ENCODE assay signal across 22 mouse cellular contexts in genomic region chr10:44454111-44454510, GRCm38 (mm10).
DNase-seq lines count a peak whose midpoint lies in the region; ATAC-seq and TF ChIP-seq lines count a peak whose summit lies in the region.
"Had no signal": no experiment of that assay in that cellular context is flagged by ENCODE, and none has a peak within 500 bp of the region (broad histone marks: within the 10 kb centered on the region; RNA-seq: fewer than 3 reads in every experiment).

No protein-coding gene starts in this region.

- TF ChIP-seq CTCF in CH12.LX (conservative IDR thresholded peaks at IDR 0.05 in 1 of 2, IDR thresholded peaks at IDR 0.05 in 1 of 2; ENCODE audit: low read depth in 2 of 2, low read length in 2 of 2) = no peak

- 49% methylated on average over 2 of the region's 2 CpGs for WGBS in limb, embryonic 13.5 days
- WGBS in limb, embryonic 10.5 days = 56% methylated on average over 2 of the region's 2 CpGs
- WGBS in embryonic facial prominence, embryonic 15.5 days = 51% methylated on average over 2 of the region's 2 CpGs
- 37% methylated on average over 2 of the region's 2 CpGs for WGBS in intestine, embryonic 16.5 days

- no peak overlapping the region for H3K4me3 ChIP-seq in limb, embryonic 13.5 days
- no peak overlapping the region for H3K4me3 ChIP-seq in limb, embryonic 10.5 days
- peak overlapping the region; percentile 25 to 87 (median 58) for H3K4me3 ChIP-seq in CH12.LX (replicated peaks in 1 of 3; ENCODE audit: low read depth in 2 of 3, low read length in 2 of 3, poor library complexity in 1 of 3)
- H3K4me3 ChIP-seq in embryonic facial prominence, embryonic 15.5 days (replicated peaks) = peak overlapping the region; percentile 17; the same call in 1 of the 2 replicates
- peak overlapping the region; percentile 56 for H3K4me3 ChIP-seq in intestine, embryonic 16.5 days (ENCODE audit: low read length)
- H3K4me3 ChIP-seq: forebrain, embryonic 12.5 days; heart, embryonic 10.5 days; hindbrain, embryonic 13.5 days had no signal

- H3K9ac ChIP-seq in limb, embryonic 13.5 days = no peak overlapping the region
- peak overlapping the region; percentile 78 for H3K9ac ChIP-seq in CH12.LX (ENCODE audit: insufficient read depth, low read depth)
- no peak overlapping the region for H3K9ac ChIP-seq in embryonic facial prominence, embryonic 15.5 days
- H3K9ac ChIP-seq in intestine, embryonic 16.5 days (ENCODE audit: low read depth, low read length) = peak overlapping the region; percentile 53
- H3K9ac ChIP-seq: forebrain, embryonic 12.5 days; hindbrain, embryonic 13.5 days had no signal

- no peaks in the 10 kb centered on the region for H3K9me3 ChIP-seq in limb, embryonic 13.5 days
- no peaks in the 10 kb centered on the region for H3K9me3 ChIP-seq in limb, embryonic 10.5 days (replicated peaks)
- H3K9me3 ChIP-seq in CH12.LX (replicated peaks; ENCODE audit: low read length) = no peaks in the 10 kb centered on the region
- H3K9me3 ChIP-seq in embryonic facial prominence, embryonic 15.5 days (replicated peaks) = no peaks in the 10 kb centered on the region
- no peaks in the 10 kb centered on the region for H3K9me3 ChIP-seq in intestine, embryonic 16.5 days (ENCODE audit: control insufficient read depth, low read length)
- H3K9me3 ChIP-seq: forebrain, embryonic 12.5 days; heart, embryonic 10.5 days; hindbrain, embryonic 13.5 days had no signal

- peaks cover 44% of the 10 kb centered on the region for H3K27me3 ChIP-seq in limb, embryonic 13.5 days
- H3K27me3 ChIP-seq in limb, embryonic 10.5 days (ENCODE audit: low read depth, poor library complexity, severe bottlenecking) = peaks cover 11% of the 10 kb centered on the region; the same call in 1 of the 2 replicates
- H3K27me3 ChIP-seq in CH12.LX (replicated peaks) = no peaks in the 10 kb centered on the region
- H3K27me3 ChIP-seq in embryonic facial prominence, embryonic 15.5 days = peaks cover 10% of the 10 kb centered on the region
- no peaks in the 10 kb centered on the region for H3K27me3 ChIP-seq in intestine, embryonic 16.5 days (replicated peaks; ENCODE audit: control insufficient read depth, insufficient read depth, low read length)

- H3K27ac ChIP-seq in limb, embryonic 13.5 days = no peak overlapping the region
- H3K27ac ChIP-seq in limb, embryonic 10.5 days = no peak overlapping the region
- peak overlapping the region; percentile 97 for H3K27ac ChIP-seq in CH12.LX (ENCODE audit: insufficient read depth, low read depth)
- no peak overlapping the region for H3K27ac ChIP-seq in embryonic facial prominence, embryonic 15.5 days (replicated peaks)
- peak overlapping the region; percentile 92 for H3K27ac ChIP-seq in intestine, embryonic 16.5 days (ENCODE audit: low read length)
- H3K27ac ChIP-seq: forebrain, embryonic 12.5 days; heart, embryonic 10.5 days; hindbrain, embryonic 13.5 days; hindbrain, postnatal 0 days had no signal

- peak overlapping the region; percentile 98 for H3K4me2 ChIP-seq in limb, embryonic 13.5 days (replicated peaks)
- peak overlapping the region; percentile 99 for H3K4me2 ChIP-seq in CH12.LX (ENCODE audit: insufficient read depth, low read depth, poor library complexity, severe bottlenecking)
- H3K4me2 ChIP-seq in embryonic facial prominence, embryonic 15.5 days (replicated peaks) = no peak overlapping the region
- H3K4me2 ChIP-seq in intestine, embryonic 16.5 days (ENCODE audit: low read depth, low read length) = peak overlapping the region; percentile 52
- H3K4me2 ChIP-seq: forebrain, embryonic 12.5 days; hindbrain, embryonic 13.5 days had no signal

- dilution Hi-C loops in CH12.LX (cut with MboI; ENCODE audit: extremely low pct_ligation_motif_present, extremely low pct_unique_long_range_greater_than_20kb, low sequenced_read_pairs) = no loop called here

- in situ Hi-C loops in CH12.LX (cut with MboI; ENCODE audit: low pct_ligation_motif_present, low pct_unique_long_range_greater_than_20kb, low sequenced_read_pairs) = loop anchor here (10.0 kb wide), 4 partner anchors 159 to 591 kb away; no protein-coding TSS in a partner anchor

- H3K79me2 ChIP-seq in CH12.LX (replicated peaks; ENCODE audit: control insufficient read depth, extremely low read depth, insufficient read depth, poor library complexity, severe bottlenecking) = peaks cover 54% of the 10 kb centered on the region

- DNase-seq in limb, embryonic 10.5 days (ENCODE audit: low spot score) = no peak
- DNase-seq in CH12.LX (ENCODE audit: extremely low read depth) = no peak
- no peak for DNase-seq in kidney, adult 9 months
- DNase-seq in thymus, postnatal 10 days (ENCODE audit: low spot score in 2 of 2) = no peak
- no peak for DNase-seq in spleen, adult 12 weeks (ENCODE audit: low spot score)
- DNase-seq: B cell, adult 2 months; cerebellum, adult 11-12 months; cerebellum, adult 9-10 months; cerebellum, postnatal 36 days; gastrocnemius, postnatal 36 days; heart, postnatal 14 days had no signal

- ATAC-seq in limb, embryonic 13.5 days (ENCODE audit: low FRiP score, low read depth) = no peak
- ATAC-seq in embryonic facial prominence, embryonic 15.5 days (ENCODE audit: insufficient number of reproducible peaks, low FRiP score, low TSS enrichment, low read depth) = no peak
- ATAC-seq in intestine, embryonic 16.5 days = no peak
- ATAC-seq: activated CD4-positive, CD25-positive, alpha-beta regulatory T cell, adult 4 months; CD4-positive, CD25-positive, alpha-beta regulatory T cell, adult 4 months; forebrain, embryonic 16.5 days; hindbrain, postnatal 0 days; Patski had no signal

- no peaks in the 10 kb centered on the region for H3K36me3 ChIP-seq in limb, embryonic 13.5 days
- H3K36me3 ChIP-seq in limb, embryonic 10.5 days = no peaks in the 10 kb centered on the region
- H3K36me3 ChIP-seq in CH12.LX (replicated peaks in 1 of 2; ENCODE audit: control insufficient read depth in 1 of 2, insufficient read depth in 1 of 2, low read length in 1 of 2) = peaks cover 0 to 4% of the 10 kb centered on the region in 2 experiments
- no peaks in the 10 kb centered on the region for H3K36me3 ChIP-seq in embryonic facial prominence, embryonic 15.5 days
- H3K36me3 ChIP-seq in intestine, embryonic 16.5 days (ENCODE audit: control insufficient read depth, insufficient read depth, low read length) = no peaks in the 10 kb centered on the region
- H3K36me3 ChIP-seq: forebrain, embryonic 12.5 days; heart, embryonic 10.5 days; hindbrain, embryonic 13.5 days had no signal

- TF ChIP-seq RAD21 in CH12.LX (IDR thresholded peaks at IDR 0.05; ENCODE audit: low read depth, low read length) = no peak

- peaks cover 22% of the 10 kb centered on the region for H3K4me1 ChIP-seq in limb, embryonic 13.5 days
- H3K4me1 ChIP-seq in limb, embryonic 10.5 days = peaks cover 56% of the 10 kb centered on the region
- peaks cover 4 to 74% of the 10 kb centered on the region in 2 experiments for H3K4me1 ChIP-seq in CH12.LX (ENCODE audit: control insufficient read depth in 1 of 2, insufficient read depth in 2 of 2)
- peaks cover 17% of the 10 kb centered on the region for H3K4me1 ChIP-seq in embryonic facial prominence, embryonic 15.5 days
- H3K4me1 ChIP-seq in intestine, embryonic 16.5 days (ENCODE audit: control insufficient read depth, insufficient read depth, low read length) = no peaks in the 10 kb centered on the region; the same call in 1 of the 2 replicates

- no peak for TF ChIP-seq POLR2A in CH12.LX (IDR thresholded peaks at IDR 0.05; ENCODE audit: low read depth, low read length)

- TF ChIP-seq EP300 in CH12.LX (IDR thresholded peaks at IDR 0.05; ENCODE audit: low read length) = no peak

TF ChIP-seq in CH12.LX, 34 proteins besides CTCF, POLR2A, EP300 and RAD21:
- TF ChIP-seq HCFC1 (IDR thresholded peaks at IDR 0.05; ENCODE audit: low read depth, low read length) = no peak
- 0 out of 2 replicates have a peak, but pooled peaks have one; percentile 11 for TF ChIP-seq TBP (conservative IDR thresholded peaks at IDR 0.05; ENCODE audit: low read depth, low read length)
- 0 out of 2 replicates have a peak, but pooled peaks have one; percentile 24 for TF ChIP-seq ETS1 (conservative IDR thresholded peaks at IDR 0.05; ENCODE audit: low read depth, low read length)
- no peak for TF ChIP-seq USF1 (IDR thresholded peaks at IDR 0.05; ENCODE audit: low read depth, low read length)
- peak; percentile 92 for TF ChIP-seq ZNF384 (IDR thresholded peaks at IDR 0.05; ENCODE audit: low read depth, low read length)
- TF ChIP-seq IRF4 (IDR thresholded peaks at IDR 0.05; ENCODE audit: low read depth, low read length) = peak; percentile 35; the same call in 1 of the 2 replicates
- 0 out of 2 replicates have a peak, but pooled peaks have one; percentile 16 for TF ChIP-seq CHD2 (IDR thresholded peaks at IDR 0.05; ENCODE audit: low read length)
TF ChIP-seq in CH12.LX: peak in this region for 5.

Comparison
In these comparisons a context has a peak if more than half of its experiments do, and no peak if none do; other contexts are left out.
1. H3K27ac ChIP-seq: peak in CH12.LX (single experiment) and intestine, embryonic 16.5 days (single experiment); none in limb, embryonic 13.5 days (single experiment), limb, embryonic 10.5 days (single experiment) and embryonic facial prominence, embryonic 15.5 days (single experiment).
2. H3K4me3 ChIP-seq: peak in CH12.LX (3 of 3), embryonic facial prominence, embryonic 15.5 days (single experiment) and intestine, embryonic 16.5 days (single experiment); none in limb, embryonic 13.5 days (single experiment) and limb, embryonic 10.5 days (single experiment).
3. H3K9ac ChIP-seq: peak in CH12.LX (single experiment) and intestine, embryonic 16.5 days (single experiment); none in limb, embryonic 13.5 days (single experiment) and embryonic facial prominence, embryonic 15.5 days (single experiment).